Mouse (Mus musculus): ENCODE measurements around the gene Sept4.

Gene Sept4

GRCm38 (mm10) chr11:87603571-87603970, 34.9 kb downstream of the Sept4 start:
- no peaks in the 10 kb centered on the region for H3K27me3 ChIP-seq (ENCODE audit: control insufficient read depth, insufficient read depth, low read length, poor library complexity, severe bottlenecking)
- peaks cover 29% of the 10 kb centered on the region for H3K36me3 ChIP-seq (ENCODE audit: control insufficient read depth, insufficient read depth, low read length, poor library complexity, severe bottlenecking)
- no peak for DNase-seq (ENCODE audit: low read depth, low spot score)

DNA sequence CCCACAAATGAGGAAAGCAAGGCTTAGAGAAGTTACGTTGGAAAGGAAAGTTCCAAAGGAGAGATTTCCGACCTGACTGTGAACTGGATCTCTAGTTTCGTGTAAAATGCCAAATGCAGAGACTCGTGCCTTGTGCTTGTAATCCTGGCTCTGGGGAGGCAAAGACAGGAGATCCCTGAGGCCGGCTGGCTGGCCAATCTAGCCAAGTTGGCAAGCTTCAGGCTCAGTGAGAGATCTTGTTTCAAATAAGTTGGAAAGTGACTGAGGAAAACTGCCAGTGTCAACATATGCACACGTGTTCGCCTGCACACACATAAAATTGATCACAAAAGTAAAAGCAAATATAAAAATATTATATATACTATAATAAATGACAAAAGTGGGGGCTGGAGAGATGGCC, 40.6 kb downstream of the Sept4 start:
- Histone ChIP-seq H3K27me3 (ENCODE audit: control insufficient read depth, insufficient read depth, low read length, poor library complexity, severe bottlenecking) (no peaks in the 10 kb centered on the region), H3K36me3 (ENCODE audit: control insufficient read depth, insufficient read depth, low read length, poor library complexity, severe bottlenecking) (peaks cover 31% of the 10 kb centered on the region)
- DNase-seq (ENCODE audit: low read depth, low spot score) = no peak

DNA sequence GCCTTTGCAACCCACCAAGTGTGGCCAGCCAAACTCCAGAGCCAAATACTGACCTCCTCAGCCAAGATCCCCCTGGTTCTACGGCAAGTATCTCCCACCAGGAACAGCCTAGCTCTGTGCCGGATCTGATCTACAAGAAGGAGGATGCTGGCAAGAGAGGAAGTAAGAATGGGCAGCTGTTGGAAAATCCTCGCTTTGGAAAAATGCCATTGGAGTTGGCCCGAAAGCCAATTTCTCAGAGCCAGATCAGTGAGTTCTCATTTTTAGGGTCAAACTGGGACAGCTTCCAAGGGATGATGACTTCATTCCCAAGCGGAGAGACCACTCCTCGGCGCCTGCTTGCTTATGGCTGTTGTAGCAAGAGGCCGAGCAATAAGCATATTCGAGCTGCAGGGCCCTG, 42.8 kb downstream of the Sept4 start:
- peaks cover 41% of the 10 kb centered on the region for H3K36me3 ChIP-seq (ENCODE audit: control insufficient read depth, insufficient read depth, low read length, poor library complexity, severe bottlenecking)
- DNase-seq (ENCODE audit: low read depth, low spot score) = no peak
- no peaks in the 10 kb centered on the region for H3K27me3 ChIP-seq (ENCODE audit: control insufficient read depth, insufficient read depth, low read length, poor library complexity, severe bottlenecking)

GRCm38 (mm10) chr11:87613972-87614371, 45.3 kb downstream of the Sept4 start:
- Histone ChIP-seq H3K36me3 (ENCODE audit: control insufficient read depth, insufficient read depth, low read length, poor library complexity, severe bottlenecking) (peaks cover 48% of the 10 kb centered on the region), H3K27me3 (ENCODE audit: control insufficient read depth, insufficient read depth, low read length, poor library complexity, severe bottlenecking) (no peaks in the 10 kb centered on the region)
- no peak for DNase-seq (ENCODE audit: low read depth, low spot score)

DNA sequence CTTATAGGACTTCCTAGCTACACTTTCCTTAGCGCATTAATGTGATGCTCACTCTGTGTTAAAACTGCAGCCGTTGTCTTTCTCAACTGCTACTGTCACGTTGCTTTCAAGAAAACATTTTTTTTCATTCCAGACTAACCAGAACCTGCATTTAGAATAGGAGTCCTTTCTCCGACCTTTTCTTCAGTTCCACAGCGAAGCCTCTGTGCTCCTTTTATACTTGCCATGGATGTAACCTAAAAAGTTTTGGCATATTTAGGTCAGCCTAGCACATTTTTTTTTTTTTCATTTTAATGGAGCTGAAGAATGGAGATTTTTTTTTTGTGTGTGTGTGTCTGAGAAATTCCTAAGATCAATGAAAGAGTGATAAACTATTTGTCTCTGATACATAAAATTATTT, 46.8 kb downstream of the Sept4 start:
- no peak for DNase-seq (ENCODE audit: low read depth, low spot score)
- H3K27me3 ChIP-seq (ENCODE audit: control insufficient read depth, insufficient read depth, low read length, poor library complexity, severe bottlenecking) = no peaks in the 10 kb centered on the region
- H3K36me3 ChIP-seq (ENCODE audit: control insufficient read depth, insufficient read depth, low read length, poor library complexity, severe bottlenecking) = peaks cover 45% of the 10 kb centered on the region

- peaks cover 44% of the 10 kb centered on the region for H3K36me3 ChIP-seq (ENCODE audit: control insufficient read depth, insufficient read depth, low read length, poor library complexity, severe bottlenecking)
- H3K27me3 ChIP-seq (ENCODE audit: control insufficient read depth, insufficient read depth, low read length, poor library complexity, severe bottlenecking) = no peaks in the 10 kb centered on the region
- DNase-seq (ENCODE audit: low read depth, low spot score) = no peak
Measured at GRCm38 (mm10) chr11:87615952-87616351, 47.2 kb downstream of the Sept4 start.

DNA sequence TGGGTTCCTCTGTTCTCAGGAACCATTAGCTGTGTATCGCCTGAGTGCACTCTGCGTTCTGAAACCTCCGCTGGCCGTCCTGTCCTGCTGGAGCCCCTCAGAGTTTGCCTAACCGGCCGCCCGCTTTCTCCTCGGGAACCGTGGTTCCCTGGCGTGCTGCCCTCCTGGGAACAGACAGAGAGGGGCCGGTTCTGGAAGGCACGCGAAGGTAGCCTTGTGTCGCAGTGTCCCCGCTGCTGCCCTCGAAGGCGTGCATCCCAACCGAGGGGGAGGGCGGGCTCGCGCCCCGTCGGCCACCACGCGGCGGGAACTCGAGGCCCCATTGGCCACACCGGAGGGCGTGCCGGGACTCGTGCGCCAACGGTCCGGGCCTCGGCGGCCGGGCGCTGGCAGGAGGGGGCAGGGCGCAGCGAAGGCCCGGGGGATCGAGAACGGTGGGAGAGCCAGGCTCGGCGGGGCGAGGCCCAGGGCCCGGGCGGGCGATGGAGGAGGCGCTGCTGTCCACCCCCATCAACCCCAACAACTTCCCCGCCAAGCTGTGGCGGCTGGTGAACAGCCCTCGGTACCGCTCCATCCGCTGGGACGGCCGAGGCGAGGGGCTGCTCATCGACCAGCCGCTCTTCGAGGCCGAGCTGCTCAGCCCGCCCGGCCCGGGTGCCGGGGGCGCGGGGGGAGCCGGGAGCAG, 48.2 kb downstream of the Sept4 start, which contains the start of gene Hsf5:
TSS of gene Hsf5 (plus strand) at position 375 of the 685 bp plus-strand sequence.
- peaks cover 38% of the 10 kb centered on the region for H3K36me3 ChIP-seq (ENCODE audit: control insufficient read depth, insufficient read depth, low read length, poor library complexity, severe bottlenecking)
- DNase-seq (ENCODE audit: low read depth, low spot score) = no peak
- no peaks in the 10 kb centered on the region for H3K27me3 ChIP-seq (ENCODE audit: control insufficient read depth, insufficient read depth, low read length, poor library complexity, severe bottlenecking)

GRCm38 (mm10) chr11:87617606-87618005, 48.9 kb downstream of the Sept4 start:
- H3K36me3 ChIP-seq (ENCODE audit: control insufficient read depth, insufficient read depth, low read length, poor library complexity, severe bottlenecking) = peaks cover 36% of the 10 kb centered on the region
- DNase-seq (ENCODE audit: low read depth, low spot score) = no peak

DNA sequence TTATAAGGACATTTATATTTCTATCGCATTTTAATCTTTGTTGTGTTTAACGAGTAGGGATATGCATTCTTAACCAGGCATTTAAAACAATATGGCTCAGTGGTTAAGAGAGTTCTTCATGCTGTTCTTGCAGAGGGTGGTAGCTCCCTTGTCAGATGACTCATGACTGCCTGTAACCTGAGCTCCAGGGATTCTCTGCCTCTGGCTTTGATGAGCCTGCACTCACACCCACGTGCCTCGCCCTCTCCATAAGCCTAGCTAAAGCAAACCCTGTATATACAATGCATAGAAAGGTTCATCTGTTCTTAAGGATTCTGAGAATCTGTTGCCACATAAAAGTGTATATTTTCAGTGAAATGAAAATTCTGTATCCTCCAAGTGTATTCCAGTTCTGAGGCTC, 54.5 kb downstream of the Sept4 start:
- no peak for DNase-seq (ENCODE audit: low read depth, low spot score)
- H3K27me3 ChIP-seq (ENCODE audit: control insufficient read depth, insufficient read depth, low read length, poor library complexity, severe bottlenecking) = no peaks in the 10 kb centered on the region
- H3K36me3 ChIP-seq (ENCODE audit: control insufficient read depth, insufficient read depth, low read length, poor library complexity, severe bottlenecking) = peaks cover 7% of the 10 kb centered on the region; the same call in 1 of the 2 replicates

More at GRCm38 (mm10) chr11:87617606-87618005, 48.9 kb downstream of the Sept4 start:
- H3K27me3 ChIP-seq (ENCODE audit: control insufficient read depth, insufficient read depth, low read length, poor library complexity, severe bottlenecking) = no peaks in the 10 kb centered on the region

- DNase-seq (ENCODE audit: low read depth, low spot score) = peak; percentile 72
Measured at GRCm38 (mm10) chr11:87629859-87630258, 61.2 kb downstream of the Sept4 start.

DNA sequence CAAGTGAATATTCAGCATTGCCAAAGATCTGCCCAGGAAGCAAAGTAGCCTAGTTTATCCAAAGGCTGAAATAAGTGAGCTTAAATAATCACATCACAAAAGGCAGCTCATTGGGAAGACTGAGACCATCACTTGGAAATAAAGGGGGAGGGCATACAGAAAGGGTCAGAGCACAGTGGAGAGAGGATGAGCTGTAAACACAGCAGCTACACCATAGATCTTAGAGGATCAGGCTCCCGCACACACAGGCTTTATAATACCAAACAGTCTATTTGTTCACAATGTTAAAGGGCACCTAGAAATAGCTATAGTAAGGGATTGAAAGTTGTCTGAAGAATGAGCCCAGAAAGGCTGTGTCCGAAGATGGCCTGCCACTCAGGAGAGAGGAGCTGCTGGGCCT, 70.1 kb downstream of the Sept4 start:
- no peak for DNase-seq (ENCODE audit: low read depth, low spot score)
- H3K36me3 ChIP-seq (ENCODE audit: control insufficient read depth, insufficient read depth, low read length, poor library complexity, severe bottlenecking) = no peaks in the 10 kb centered on the region
- H3K27me3 ChIP-seq (ENCODE audit: control insufficient read depth, insufficient read depth, low read length, poor library complexity, severe bottlenecking) = no peaks in the 10 kb centered on the region

More at GRCm38 (mm10) chr11:87629859-87630258, 61.2 kb downstream of the Sept4 start:
- no peaks in the 10 kb centered on the region for H3K27me3 ChIP-seq (ENCODE audit: control insufficient read depth, insufficient read depth, low read length, poor library complexity, severe bottlenecking)
- H3K36me3 ChIP-seq (ENCODE audit: control insufficient read depth, insufficient read depth, low read length, poor library complexity, severe bottlenecking) = no peaks in the 10 kb centered on the region

DNA sequence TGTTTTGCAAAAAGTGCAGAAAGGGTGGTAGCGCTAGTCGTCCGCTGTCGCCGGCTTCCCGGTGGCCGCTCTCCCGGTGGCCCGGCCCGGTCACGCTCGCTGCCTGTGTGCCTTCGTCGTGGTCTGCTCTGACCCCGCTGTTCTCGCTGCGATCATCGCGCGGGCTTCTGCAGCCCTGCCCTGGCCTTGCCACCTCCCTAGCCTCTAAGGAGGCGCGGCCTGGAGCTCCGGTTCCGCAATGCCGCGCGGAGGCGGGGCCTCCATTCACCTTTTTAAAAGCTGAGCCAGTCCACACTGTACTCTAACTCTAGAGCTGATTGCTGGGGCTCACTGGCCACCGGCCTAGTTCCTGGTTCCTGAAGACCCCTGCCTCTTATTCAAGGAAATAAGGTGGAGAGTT, 70.5 kb downstream of the Sept4 start:
- Histone ChIP-seq H3K27me3 (ENCODE audit: control insufficient read depth, insufficient read depth, low read length, poor library complexity, severe bottlenecking) (no peaks in the 10 kb centered on the region), H3K36me3 (ENCODE audit: control insufficient read depth, insufficient read depth, low read length, poor library complexity, severe bottlenecking) (no peaks in the 10 kb centered on the region)
- DNase-seq (ENCODE audit: low read depth, low spot score) = peak; percentile 58

Data from splenic B cell, adult 2 months (primary cell).